Mouse (Mus musculus) adrenal gland, postnatal 10 days (tissue): ENCODE data around the gene Traf7. TPM values are rescaled to one million over a fixed set of nuclear protein-coding genes. Genes with fewer than 3 reads are reported as not detected.

Experiments used
- DNase-seq: peaks from one replicate; pipeline ENCODE4 v3.0.0; 2021; ENCODE audit warnings: mixed read lengths
- total RNA-seq, 2 experiments: library from RNA; stranded (reverse); gene quantifications; 2 replicates each; pipeline ENCODE4 v1.2.3; 2021

The Traf7 gene
- total RNA-seq, 2 experiments from 2014 or later = 83.5 to 104 TPM

DNA sequence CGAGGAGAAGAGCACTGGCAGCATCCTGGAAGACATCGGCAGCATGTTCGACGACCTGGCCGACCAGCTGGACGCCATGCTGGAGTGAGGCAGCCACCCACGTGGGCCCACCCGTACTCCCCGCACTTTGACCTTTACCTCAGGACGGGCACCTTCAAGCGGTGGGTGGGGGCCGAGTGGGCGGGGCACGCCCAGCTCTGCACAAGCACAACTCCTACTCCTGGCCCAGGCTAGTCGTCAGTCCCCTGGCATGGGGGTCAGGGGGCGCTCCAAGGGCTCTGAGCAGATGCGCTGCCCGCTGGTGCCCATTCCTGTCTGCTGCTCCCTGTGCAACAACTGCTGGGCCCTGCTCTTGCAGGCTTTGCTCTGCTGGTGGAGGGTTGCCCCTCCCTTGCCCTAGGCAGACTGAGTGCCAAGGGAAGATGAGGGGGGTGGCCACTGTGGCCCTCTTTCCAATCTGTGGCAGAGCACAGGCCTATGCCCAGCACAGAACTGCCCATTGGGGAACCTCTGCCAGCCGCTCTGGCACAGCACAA, 20.5 kb downstream of the Traf7 start:
- DNase-seq = no peak

DNA sequence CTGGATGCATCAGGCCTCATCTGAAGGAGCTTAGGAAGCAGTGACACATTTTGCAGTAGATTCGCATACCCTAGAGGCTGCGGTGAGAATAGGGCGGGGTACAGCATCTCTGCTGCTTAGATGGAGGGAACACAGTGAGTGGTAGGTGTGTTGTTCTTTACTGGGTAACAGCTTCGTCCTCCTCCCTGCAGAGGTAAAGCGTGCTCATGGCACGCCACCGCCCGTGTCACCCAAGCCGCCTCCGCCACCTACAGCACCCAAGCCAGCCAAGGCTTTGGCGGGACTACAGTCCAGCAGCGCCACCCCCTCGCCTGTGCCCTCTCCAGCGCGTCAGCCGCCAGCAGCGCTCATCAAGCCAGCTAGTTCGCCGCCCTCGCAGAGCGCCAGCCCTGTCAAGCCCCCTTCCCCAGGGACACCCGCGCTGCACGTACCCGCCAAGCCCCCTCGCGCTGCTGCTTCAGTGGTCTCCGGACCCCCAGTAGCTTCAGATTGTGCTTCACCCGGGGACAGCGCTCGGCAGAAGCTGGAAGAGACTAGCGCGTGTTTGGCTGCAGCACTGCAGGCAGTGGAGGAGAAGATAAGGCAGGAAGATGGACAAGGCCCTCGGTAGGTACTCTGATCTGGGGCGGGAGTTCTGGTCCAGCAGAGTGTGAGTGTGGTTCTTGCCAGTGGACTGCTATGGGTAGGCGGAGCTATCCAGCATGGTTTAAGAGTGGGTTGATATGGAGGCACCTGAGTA, 21.2 kb downstream of the Traf7 start:
- DNase-seq = peak; percentile 66

GRCm38 (mm10) chr17:24505286-24505955, 22.3 kb downstream of the Traf7 start:
- no peak for DNase-seq

GRCm38 (mm10) chr17:24504085-24504484, 23.7 kb downstream of the Traf7 start:
- no peak for DNase-seq

DNA sequence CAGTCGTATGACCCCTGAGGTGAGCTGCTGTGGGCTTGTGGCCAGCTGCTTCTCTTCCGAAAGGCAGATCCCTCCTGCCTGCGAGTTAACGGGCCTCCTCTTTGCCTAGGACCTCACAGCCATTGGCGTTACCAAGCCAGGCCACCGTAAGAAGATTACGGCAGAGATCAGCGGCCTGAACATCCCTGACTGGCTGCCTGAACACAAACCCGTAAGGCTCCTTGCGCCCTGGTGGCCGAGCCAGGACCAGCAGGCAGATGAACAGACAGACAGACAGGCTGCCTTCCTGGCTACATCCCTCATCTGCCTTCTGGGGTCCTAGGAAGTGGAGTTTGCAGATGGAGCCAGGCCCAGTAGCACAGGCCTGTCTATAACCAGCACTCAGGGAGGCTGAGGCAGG, 25.5 kb downstream of the Traf7 start:
- DNase-seq = no peak

GRCm38 (mm10) chr17:24496026-24496425, 31.7 kb downstream of the Traf7 start:
- DNase-seq = no peak

DNA sequence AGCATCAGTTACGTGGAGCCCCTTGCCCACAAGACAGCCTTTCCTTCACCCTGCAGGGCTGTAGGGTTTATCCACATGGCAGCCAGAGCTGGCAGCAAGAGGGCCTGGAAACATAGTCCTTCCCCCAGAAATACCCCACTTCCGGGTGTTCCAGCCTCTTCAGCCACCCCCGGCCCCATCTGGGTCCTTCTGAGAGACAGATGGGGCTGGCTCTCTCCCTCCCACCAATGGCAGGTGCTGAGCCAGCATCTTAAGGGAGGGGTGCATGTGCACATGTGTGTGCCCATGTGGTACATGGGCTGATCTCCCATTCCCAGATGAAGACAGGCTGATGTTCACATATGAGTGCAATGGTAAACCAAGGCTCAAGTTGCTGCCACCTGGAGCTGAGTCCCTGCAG, 32.3 kb downstream of the Traf7 start:
- DNase-seq = no peak

- peak; percentile 72 for DNase-seq
Measured at GRCm38 (mm10) chr17:24494627-24495335, 33.0 kb downstream of the Traf7 start.

DNA sequence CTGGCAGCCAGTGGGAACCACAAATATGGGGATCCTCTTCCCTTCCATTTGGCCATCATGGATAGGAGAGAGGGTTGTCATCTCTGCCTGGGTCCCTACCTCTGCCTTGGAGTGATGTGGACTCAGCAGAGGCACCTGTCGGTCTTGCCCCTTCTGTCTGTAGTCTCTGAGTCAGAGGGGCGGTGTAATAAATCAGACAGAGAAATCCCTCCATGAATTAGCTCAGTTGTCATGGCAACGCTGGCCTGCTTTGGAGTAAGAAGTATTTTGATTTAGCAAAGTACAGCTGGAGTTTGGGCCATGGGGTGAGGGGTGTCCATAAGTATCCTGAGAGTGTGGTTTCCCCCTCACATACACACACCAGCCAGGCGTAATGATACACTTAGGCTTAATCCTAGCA, 37.3 kb downstream of the Traf7 start:
- DNase-seq = no peak

- DNase-seq = no peak
Measured at GRCm38 (mm10) chr17:24489265-24490030, 38.3 kb downstream of the Traf7 start.

DNA sequence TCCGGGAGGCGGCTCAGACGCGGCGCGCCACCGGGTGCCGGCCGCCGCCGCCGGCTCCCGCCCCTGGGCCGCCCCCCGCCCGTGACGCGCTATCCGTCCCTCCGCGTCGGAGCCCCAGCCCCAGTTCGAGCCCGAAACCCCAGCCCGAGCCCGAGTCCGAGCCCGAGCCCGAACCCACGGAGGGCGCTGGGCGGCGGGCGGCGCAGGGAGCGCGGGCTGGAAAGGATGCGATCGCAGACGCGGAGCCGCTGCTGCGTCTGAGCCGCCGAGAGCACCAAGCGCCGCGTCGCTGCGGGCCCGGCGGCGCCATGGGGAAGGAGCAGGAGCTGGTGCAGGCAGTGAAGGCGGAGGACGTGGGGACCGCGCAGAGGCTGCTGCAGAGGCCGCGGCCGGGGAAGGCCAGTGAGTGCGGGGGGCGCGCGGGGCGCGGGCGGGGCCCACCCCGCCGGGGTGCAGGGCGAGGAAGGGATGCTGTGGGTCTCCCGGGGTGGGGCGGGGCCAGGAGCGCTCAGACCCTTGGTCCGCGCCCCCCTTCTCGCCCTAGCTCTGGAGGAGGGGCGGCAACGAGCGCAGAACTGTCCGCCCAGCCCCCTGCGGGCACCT, 39.0 kb downstream of the Traf7 start:
- DNase-seq = no peak

- DNase-seq = peak; percentile 63
Measured at GRCm38 (mm10) chr17:24488186-24488661, 39.5 kb downstream of the Traf7 start, which contains the start of gene Caskin1. Gene Caskin1, plus strand, starts transcription at chr17:24488601.

DNA sequence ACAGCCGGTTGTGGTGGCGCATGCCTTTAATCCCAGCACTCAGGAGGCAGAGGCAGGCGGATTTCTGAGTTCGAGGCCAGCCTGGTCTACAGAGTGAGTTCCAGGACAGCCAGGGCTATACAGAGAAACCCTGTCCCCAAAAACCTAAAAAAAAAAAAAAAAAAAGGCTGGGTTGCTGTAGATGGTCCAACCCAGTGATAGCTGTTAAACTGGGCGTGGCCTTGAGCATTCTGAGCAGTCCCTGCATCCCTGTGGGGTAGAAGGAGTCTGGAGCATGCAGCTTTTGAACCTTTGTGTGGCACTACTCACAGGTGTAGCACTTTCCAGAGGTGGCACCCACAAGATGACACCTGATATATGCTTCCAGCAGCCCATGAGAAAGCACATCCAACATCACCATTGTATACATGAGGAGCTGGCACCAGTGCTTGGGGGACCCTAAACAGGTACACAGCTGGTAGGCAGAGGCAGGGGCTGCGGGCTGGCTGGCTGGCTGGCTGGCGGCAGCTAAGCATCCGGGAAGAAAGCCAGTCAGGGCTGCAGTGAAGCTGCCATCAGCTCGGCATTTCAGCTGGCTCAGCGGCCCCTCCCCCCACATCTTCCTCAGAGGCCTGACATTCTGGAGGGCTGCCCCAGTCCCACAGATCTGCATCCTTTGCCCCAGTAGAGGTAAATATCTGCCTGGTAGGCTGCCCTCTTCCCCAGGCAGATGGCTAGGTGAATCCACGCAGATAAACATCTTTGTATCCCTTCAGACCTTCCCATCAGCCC, 42.5 kb downstream of the Traf7 start:
- DNase-seq = no peak

DNA sequence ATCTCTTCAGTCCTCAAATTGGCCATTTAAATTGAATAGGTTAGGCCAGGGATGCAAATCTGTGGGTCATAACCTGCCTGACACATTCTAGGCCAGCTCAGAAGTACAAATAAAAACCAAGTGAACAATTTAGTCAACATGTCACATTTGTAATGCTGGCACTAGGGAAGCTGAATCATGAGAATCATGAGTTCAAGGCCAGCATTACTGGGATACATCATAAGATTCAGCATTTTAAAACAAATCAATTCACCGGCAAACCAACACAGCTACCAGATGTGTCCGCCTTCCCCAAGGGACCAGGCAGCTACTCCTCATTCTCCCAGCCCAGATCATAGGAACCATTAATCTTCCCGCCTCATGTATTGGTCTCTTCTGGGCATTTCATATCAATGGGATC, 44.2 kb downstream of the Traf7 start:
- DNase-seq = no peak

DNA sequence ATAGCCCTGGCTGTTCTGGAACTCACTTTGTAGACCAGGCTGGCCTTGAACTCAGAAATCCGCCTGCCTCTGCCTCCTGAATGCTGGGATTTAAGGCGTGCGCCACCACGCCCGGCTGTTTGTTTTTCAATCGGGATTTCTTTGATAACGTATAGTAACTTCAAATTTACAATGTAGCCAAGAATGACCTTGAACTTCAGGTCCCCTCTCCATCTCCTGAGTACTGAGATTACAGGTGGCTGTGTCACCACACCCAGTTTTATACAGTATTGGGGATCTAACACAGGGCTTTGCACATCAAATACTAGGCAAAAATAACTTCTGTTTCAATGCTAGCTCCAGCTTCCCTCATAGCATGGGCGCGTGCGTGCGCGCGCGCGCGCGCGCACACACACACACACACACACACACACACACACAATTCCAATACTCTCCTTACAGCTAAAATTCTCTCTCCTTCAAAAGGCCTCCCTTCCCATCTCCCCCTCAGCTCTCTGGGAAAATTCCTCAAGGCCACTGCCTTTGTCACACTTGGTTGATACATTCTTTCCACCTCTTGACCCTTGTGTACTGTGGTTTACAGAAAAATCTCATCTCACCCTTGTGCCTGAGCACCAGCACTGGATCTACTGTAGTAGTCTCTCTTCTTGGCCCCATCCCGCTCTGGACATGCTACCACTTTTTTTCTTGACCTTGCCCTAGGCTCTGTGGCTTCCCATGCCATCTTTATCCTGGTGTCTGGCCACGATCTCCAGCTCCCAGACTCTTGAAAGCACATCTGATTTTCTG, 46.5 kb downstream of the Traf7 start:
- DNase-seq = no peak

DNA sequence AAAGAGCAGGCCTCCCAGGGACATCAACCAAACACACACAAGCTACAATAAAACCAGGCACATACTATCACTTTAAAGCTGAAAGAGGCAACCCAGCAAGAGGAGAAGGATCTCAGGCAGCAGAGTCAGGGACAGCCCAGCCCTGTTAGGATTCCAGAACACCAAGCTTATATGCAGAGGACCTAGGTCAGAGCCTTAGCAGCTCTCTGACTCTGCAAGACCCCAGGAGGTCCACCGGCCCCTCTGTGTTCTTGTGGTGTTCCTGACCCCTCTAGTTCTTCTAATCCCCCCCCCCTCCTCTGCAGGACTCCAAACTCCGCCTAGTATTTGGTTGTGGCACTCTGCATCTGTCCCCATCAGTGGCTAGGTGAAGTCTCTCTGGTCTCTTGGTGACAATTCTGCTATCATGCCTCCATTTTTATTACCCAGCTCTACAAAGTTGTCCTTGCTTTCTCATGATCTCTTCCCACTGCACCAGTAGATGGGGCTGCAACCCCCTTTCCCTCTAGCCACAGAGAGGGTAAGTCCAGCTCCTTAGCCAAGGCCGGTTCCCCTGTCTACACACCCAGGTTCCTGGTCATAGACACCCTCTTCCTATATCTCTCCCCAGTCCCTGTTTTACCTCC, 47.4 kb downstream of the Traf7 start:
- DNase-seq = no peak

- no peak for DNase-seq
Measured at GRCm38 (mm10) chr17:24479431-24479830, 48.3 kb downstream of the Traf7 start.

- DNase-seq = peak; percentile 98
Measured at GRCm38 (mm10) chr17:24478663-24479380, 48.9 kb downstream of the Traf7 start, which contains the start of gene Mlst8. Gene Mlst8, minus strand, starts transcription at chr17:24479078.
